Mouse (Mus musculus): ENCODE results near the gene Trp53i11.

GRCm38 (mm10) chr2:93182859-93183258 lies 4.5 kb upstream of the Trp53i11 start:
- TF ChIP-seq TCF12 (IDR thresholded peaks at IDR 0.05; ENCODE audit: insufficient read depth, poor library complexity, severe bottlenecking) (no peak), POLR2A (IDR thresholded peaks at IDR 0.05; ENCODE audit: insufficient read length, low read depth) (no peak), E2F4 (IDR thresholded peaks at IDR 0.05; ENCODE audit: insufficient read depth) (no peak), USF1 (IDR thresholded peaks at IDR 0.05; ENCODE audit: low read depth) (no peak), TCF3 (IDR thresholded peaks at IDR 0.05; ENCODE audit: insufficient read length, low read depth) (no peak), MAX (IDR thresholded peaks at IDR 0.05; ENCODE audit: low read depth) (no peak), CEBPB (IDR thresholded peaks at IDR 0.05; ENCODE audit: insufficient read depth, poor library complexity, severe bottlenecking) (no peak), MYOG (IDR thresholded peaks at IDR 0.05; ENCODE audit: control insufficient read depth in 1 of 3, insufficient read depth in 1 of 3, insufficient read length in 2 of 3, low read depth in 2 of 3) (no peak)

Measured in myocyte (in vitro differentiated cells).